Mouse (Mus musculus) brain, embryonic 14.5 days (tissue): Measurements from ENCODE around the gene Brd2. TPM values are rescaled to one million over a fixed set of nuclear protein-coding genes. Genes with fewer than 3 reads are reported as not detected.

Experiments
- DNase-seq: peaks from one replicate; pipeline ENCODE4 v3.0.0-alpha.2; 2011; ENCODE audit warnings: low read depth
- CTCF ChIP-seq: fragments of 200-500 bp; IDR thresholded peaks from 2 replicates; pipeline ENCODE4 v1.5.1; 2012; ENCODE audit warnings: inconsistent platforms, mild to moderate bottlenecking, moderate library complexity, borderline replicate concordance; ENCODE audit not compliant: insufficient read depth, insufficient read length; ENCODE audit errors: extremely low read depth
- POLR2A ChIP-seq: fragments of 200-500 bp; IDR thresholded peaks from 2 replicates; pipeline ENCODE4 v1.6.1; 2012; ENCODE audit warnings: mild to moderate bottlenecking, inconsistent platforms, borderline replicate concordance; ENCODE audit not compliant: poor library complexity, insufficient read depth, insufficient read length, severe bottlenecking; ENCODE audit errors: extremely low read depth
- polyA plus RNA-seq: library from polyadenylated mRNA; depleted of rRNA; stranded (reverse); fragments of >200 nt; gene quantifications from 2 replicates; pipeline ENCODE4 v1.2.3, GENCODE M21; 2012; rRNA removed

The Brd2 gene
- polyA plus RNA-seq, 1 experiment, result 256 TPM

GRCm38 (mm10) chr17:34093199-34093874 lies 29.1 kb downstream of the Brd2 start:
- DNase-seq, result peak; percentile 50
- TF ChIP-seq CTCF, result no peak
- no peak for TF ChIP-seq POLR2A

- DNase-seq, result no peak
- TF ChIP-seq CTCF (no peak), POLR2A (no peak)
Measured at GRCm38 (mm10) chr17:34092197-34092875, 30.1 kb downstream of the Brd2 start, which contains the start of gene H2-Oa. Gene H2-Oa (plus strand): TSS chr17:34092340.

GRCm38 (mm10) chr17:34090923-34091322 lies 31.5 kb downstream of the Brd2 start:
- no peak for DNase-seq
- TF ChIP-seq CTCF (0 out of 2 replicates have a peak, but pooled peaks have one; percentile 24), POLR2A (no peak)

- DNase-seq, result no peak
- TF ChIP-seq CTCF (no peak), POLR2A (no peak)
Measured at GRCm38 (mm10) chr17:34088124-34088523, 34.3 kb downstream of the Brd2 start.

- no peak for DNase-seq
- TF ChIP-seq CTCF (no peak), POLR2A (no peak)
Measured at GRCm38 (mm10) chr17:34087386-34087785, 35.0 kb downstream of the Brd2 start.

- no peak for TF ChIP-seq POLR2A
- TF ChIP-seq CTCF, result no peak
- DNase-seq, result peak; percentile 45
Measured at GRCm38 (mm10) chr17:34083104-34083503, 39.3 kb downstream of the Brd2 start.

GRCm38 (mm10) chr17:34079621-34080020 lies 42.8 kb downstream of the Brd2 start:
- TF ChIP-seq POLR2A, result no peak
- no peak for TF ChIP-seq CTCF
- peak; percentile 89 for DNase-seq

- TF ChIP-seq POLR2A, result no peak
- no peak for TF ChIP-seq CTCF
- no peak for DNase-seq
Measured at GRCm38 (mm10) chr17:34079002-34079401, 43.4 kb downstream of the Brd2 start.

GRCm38 (mm10) chr17:34078148-34078547 lies 44.3 kb downstream of the Brd2 start:
- TF ChIP-seq CTCF (no peak), POLR2A (no peak)
- no peak for DNase-seq

- peak; percentile 86 for DNase-seq
- peak; percentile 83 for TF ChIP-seq CTCF
- TF ChIP-seq POLR2A, result no peak
Measured at GRCm38 (mm10) chr17:34077549-34077948, 44.9 kb downstream of the Brd2 start.

GRCm38 (mm10) chr17:34075271-34075670 lies 47.2 kb downstream of the Brd2 start:
- TF ChIP-seq CTCF (peak; percentile 55; the same call in 1 of the 2 replicates), POLR2A (no peak)
- peak; percentile 66 for DNase-seq

GRCm38 (mm10) chr17:34072091-34072490 lies 50.3 kb downstream of the Brd2 start:
- no peak for DNase-seq
- no peak for TF ChIP-seq CTCF
- TF ChIP-seq POLR2A, result no peak

- DNase-seq, result no peak
- TF ChIP-seq CTCF (no peak), POLR2A (no peak)
Measured at GRCm38 (mm10) chr17:34068864-34069263, 53.6 kb downstream of the Brd2 start.

Other genes starting within 250 kb of the Brd2 start
- gene Gm7029, start 248.8 kb downstream of the Brd2 start, polyA plus RNA-seq, result not detected in 2 replicates
- 18.5 and 32.3 TPM in 2 replicates for gene Kifc1, start 232.0 kb downstream of the Brd2 start, polyA plus RNA-seq
- 0.30 and 0.38 TPM in 2 replicates for gene Platr17, start 217.5 kb downstream of the Brd2 start, polyA plus RNA-seq
- gene Daxx, start 213.2 kb downstream of the Brd2 start, polyA plus RNA-seq, result 43.8 and 52.6 TPM in 2 replicates
- gene Tapbp, start 206.7 kb downstream of the Brd2 start, polyA plus RNA-seq, result 17.4 and 22.8 TPM in 2 replicates
- gene Zbtb22, start 206.7 kb downstream of the Brd2 start, polyA plus RNA-seq, result 35.8 and 43.6 TPM in 2 replicates
- gene Rgl2, start 193.1 kb downstream of the Brd2 start, polyA plus RNA-seq, result 184 and 285 TPM in 2 replicates
- gene Pfdn6, start 182.3 kb downstream of the Brd2 start, polyA plus RNA-seq, result 85.7 and 97.5 TPM in 2 replicates
- gene Wdr46, start 182.0 kb downstream of the Brd2 start, polyA plus RNA-seq, result 22.8 and 29.3 TPM in 2 replicates
- 9.9 and 11.1 TPM in 2 replicates for gene B3galt4, start 171.1 kb downstream of the Brd2 start, polyA plus RNA-seq
- 71.7 and 72.8 TPM in 2 replicates for gene Vps52, start 166.8 kb downstream of the Brd2 start, polyA plus RNA-seq
- gene Rps18, start 166.6 kb downstream of the Brd2 start, polyA plus RNA-seq, result 744 and 771 TPM in 2 replicates
- 20.4 and 20.5 TPM in 2 replicates for gene H2-K1, start 122.3 kb downstream of the Brd2 start, polyA plus RNA-seq
- 58.8 and 68.8 TPM in 2 replicates for gene Ring1, start 98.0 kb downstream of the Brd2 start, polyA plus RNA-seq
- gene H2-Ke6, start 94.6 kb downstream of the Brd2 start, polyA plus RNA-seq, result 88.8 and 156 TPM in 2 replicates
- 133 and 138 TPM in 2 replicates for gene Slc39a7, start 91.0 kb downstream of the Brd2 start, polyA plus RNA-seq
- 83.9 and 97.4 TPM in 2 replicates for gene Rxrb, start 90.8 kb downstream of the Brd2 start, polyA plus RNA-seq
- gene Col11a2, start 83.2 kb downstream of the Brd2 start, polyA plus RNA-seq, result 11.5 and 11.8 TPM in 2 replicates
- 0.07 and 0.20 TPM in 2 replicates for gene H2-Oa, start 30.3 kb downstream of the Brd2 start, polyA plus RNA-seq
- 12.0 and 16.4 TPM in 2 replicates for gene H2-DMa, start 3.1 kb downstream of the Brd2 start, polyA plus RNA-seq
- 0.18 and 0.40 TPM in 2 replicates for gene H2-DMb2, start 20.7 kb upstream of the Brd2 start, polyA plus RNA-seq
- 0.82 and 1.1 TPM in 2 replicates for gene H2-DMb1, start 30.4 kb upstream of the Brd2 start, polyA plus RNA-seq
- 1.8 and 2.1 TPM in 2 replicates for gene Tap1, start 64.9 kb upstream of the Brd2 start, polyA plus RNA-seq
- 0.86 and 1.1 TPM in 2 replicates for gene Psmb9, start 65.1 kb upstream of the Brd2 start, polyA plus RNA-seq
- gene Psmb8, start 75.1 kb upstream of the Brd2 start, polyA plus RNA-seq, result 2.0 and 2.4 TPM in 2 replicates
- 0.93 and 1.1 TPM in 2 replicates for gene Tap2, start 80.9 kb upstream of the Brd2 start, polyA plus RNA-seq
- 0.04 and 0.11 TPM in 2 replicates for gene H2-Ob, start 116.3 kb upstream of the Brd2 start, polyA plus RNA-seq
- 1.4 and 1.7 TPM in 2 replicates for gene H2-Ab1, start 135.1 kb upstream of the Brd2 start, polyA plus RNA-seq
- 0.50 and 0.51 TPM in 2 replicates for gene H2-Aa, start 165.2 kb upstream of the Brd2 start, polyA plus RNA-seq
- gene H2-Eb1, start 183.2 kb upstream of the Brd2 start, polyA plus RNA-seq, result 0.93 and 1.6 TPM in 2 replicates
- 0.09 and 0.18 TPM in 2 replicates for gene H2-Eb2, start 203.0 kb upstream of the Brd2 start, polyA plus RNA-seq
- gene Btnl2, start 232.2 kb upstream of the Brd2 start, polyA plus RNA-seq, result 0.03 TPM in 2 replicates